Mouse (Mus musculus) left cerebral cortex, adult 8-10 months (tissue): ENCODE data around the gene 1700010B08Rik. TPM values are rescaled to one million over a fixed set of nuclear protein-coding genes. Genes with fewer than 3 reads are reported as not detected.

Experiments used
- DNase-seq, 2 experiments: peaks; one replicate each; pipeline ENCODE4 v3.0.0; 2022; ENCODE audit warnings: low spot score in 2 of 2
- total RNA-seq, 4 experiments: library from RNA; stranded (reverse); gene quantifications; 2 replicates each; pipeline ENCODE4 v1.2.4; 2022

Gene 1700010B08Rik
- total RNA-seq, 4 experiments from 2014 or later = not detected

GRCm38 (mm10) chr2:173716966-173717365 is 2.2 kb upstream of the 1700010B08Rik start:
- DNase-seq = no peak

GRCm38 (mm10) chr2:173722251-173722857 is 3.1 kb downstream of the 1700010B08Rik start:
- DNase-seq = no peak

- DNase-seq = no peak
Observed at GRCm38 (mm10) chr2:173724382-173724781, 5.2 kb downstream of the 1700010B08Rik start.

- DNase-seq = no peak
Observed at GRCm38 (mm10) chr2:173724940-173725807, 6.0 kb downstream of the 1700010B08Rik start.

- no peak for DNase-seq
Observed at GRCm38 (mm10) chr2:173725819-173726218, 6.6 kb downstream of the 1700010B08Rik start.

- DNase-seq = no peak
Observed at GRCm38 (mm10) chr2:173730444-173730966, 11.3 kb downstream of the 1700010B08Rik start.

GRCm38 (mm10) chr2:173734426-173734825 is 15.2 kb downstream of the 1700010B08Rik start:
- DNase-seq = no peak

- peak; percentile 98 for DNase-seq
Observed at GRCm38 (mm10) chr2:173737222-173737989, 18.2 kb downstream of the 1700010B08Rik start, which contains the start of gene Vapb. Gene Vapb (plus strand): TSS chr2:173737511.

GRCm38 (mm10) chr2:173738232-173738631 is 19.0 kb downstream of the 1700010B08Rik start:
- DNase-seq = no peak

- DNase-seq = no peak
Observed at GRCm38 (mm10) chr2:173739107-173739506, 19.9 kb downstream of the 1700010B08Rik start.

- DNase-seq = no peak
Observed at GRCm38 (mm10) chr2:173742090-173742489, 22.9 kb downstream of the 1700010B08Rik start.

- DNase-seq = no peak
Observed at GRCm38 (mm10) chr2:173742744-173743143, 23.5 kb downstream of the 1700010B08Rik start.

- DNase-seq = no peak
Observed at GRCm38 (mm10) chr2:173744070-173744815, 25.0 kb downstream of the 1700010B08Rik start.

GRCm38 (mm10) chr2:173748961-173749659 is 29.9 kb downstream of the 1700010B08Rik start:
- DNase-seq = no peak

- DNase-seq = no peak
Observed at GRCm38 (mm10) chr2:173755433-173756144, 36.4 kb downstream of the 1700010B08Rik start.

- DNase-seq = no peak
Observed at GRCm38 (mm10) chr2:173757624-173758155, 38.5 kb downstream of the 1700010B08Rik start.

- DNase-seq = no peak
Observed at GRCm38 (mm10) chr2:173760607-173761006, 41.4 kb downstream of the 1700010B08Rik start.

GRCm38 (mm10) chr2:173764629-173765028 is 45.4 kb downstream of the 1700010B08Rik start:
- no peak for DNase-seq

GRCm38 (mm10) chr2:173767959-173768595 is 48.9 kb downstream of the 1700010B08Rik start:
- DNase-seq = no peak
